Mouse (Mus musculus) spleen, adult 2 months (tissue): Measurements from ENCODE around the gene Sdk1.

Experiments
- CTCF ChIP-seq: fragments of 200-500 bp; IDR thresholded peaks from 2 replicates; pipeline ENCODE4 v1.5.1; 2011; ENCODE audit warnings: mild to moderate bottlenecking, inconsistent platforms; ENCODE audit not compliant: insufficient read depth, insufficient read length, insufficient replicate concordance; ENCODE audit errors: extremely low read depth
- POLR2A ChIP-seq: fragments of 200-500 bp; IDR thresholded peaks from 2 replicates; pipeline ENCODE4 v1.6.1; 2011; ENCODE audit warnings: low read depth, low read length, inconsistent platforms

- no peak for TF ChIP-seq CTCF
- no peak for TF ChIP-seq POLR2A
Observed at GRCm38 (mm10) chr5:141564197-141564596, 322.9 kb downstream of the Sdk1 start.
